Mouse (Mus musculus) erythroblast, embryonic 14.5 days (primary cell): ENCODE results near the gene Zfp644.

Experiments used
- GATA1 ChIP-seq: IDR thresholded peaks from 2 replicates; pipeline ENCODE4 v1.6.1; 2012; ENCODE audit warnings: low read length, inconsistent platforms, mixed read lengths
- TAL1 ChIP-seq: IDR thresholded peaks from 3 replicates; pipeline ENCODE4 v1.6.1; 2012; ENCODE audit warnings: low read length, inconsistent platforms, mixed read lengths

DNA sequence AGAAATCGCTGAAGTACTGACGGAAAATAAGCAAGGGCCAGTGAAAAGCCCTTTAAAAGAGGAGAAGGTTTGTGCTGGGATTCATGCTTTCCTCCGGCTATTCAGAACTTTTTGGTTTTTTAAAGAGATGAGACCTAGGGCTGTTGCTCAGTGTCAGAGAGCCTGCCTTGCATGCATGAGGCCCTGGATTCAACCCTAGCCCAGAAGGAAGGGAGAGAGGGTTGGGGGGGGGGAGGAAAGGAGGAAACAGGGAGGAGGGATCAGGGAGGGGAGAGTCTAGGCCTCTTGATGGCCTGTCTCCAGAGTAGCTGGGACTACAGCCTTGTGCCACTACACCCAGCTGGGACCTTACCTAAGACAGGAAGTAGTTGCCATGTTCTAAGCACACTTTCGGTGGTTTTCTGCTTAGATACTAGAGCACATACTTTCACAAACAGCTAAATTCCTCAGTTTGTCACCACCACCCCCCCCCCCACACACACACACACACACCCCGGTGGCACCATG lies 14.2 kb upstream of the Zfp644 start:
- no peak for TF ChIP-seq GATA1
- TF ChIP-seq TAL1: no peak
